Mouse (Mus musculus) forebrain, embryonic 16.5 days (tissue): ENCODE results near the gene Gpatch2. TPM values are rescaled to one million over a fixed set of nuclear protein-coding genes. Genes with fewer than 3 reads are reported as not detected.

Experiments used
- ATAC-seq: fragments of 200-750 bp; cut with Nextera tagmentation; 2 replicates; pipeline ENCODE4 v1.8.0; 2017; ENCODE audit warnings: mild to moderate bottlenecking, moderate library complexity
- H3K27ac ChIP-seq: fragments of 300-500 bp; sonication (generic); 2 replicates; pipeline ENCODE4 v1.5.1; 2014; ENCODE audit warnings: low read length, control low read depth
- H3K27me3 ChIP-seq: fragments of 300-500 bp; sonication (generic); replicated peaks from 2 replicates; pipeline ENCODE4 v1.6.1; 2014; ENCODE audit warnings: low read length; ENCODE audit not compliant: control insufficient read depth, insufficient read depth
- H3K36me3 ChIP-seq: fragments of 300-500 bp; sonication (generic); 2 replicates; pipeline ENCODE4 v1.6.1; 2014; ENCODE audit not compliant: control insufficient read depth, insufficient read depth
- H3K4me1 ChIP-seq: fragments of 300-500 bp; sonication (generic); replicated peaks from 2 replicates; pipeline ENCODE4 v1.6.1; 2014; ENCODE audit warnings: low read length; ENCODE audit not compliant: control insufficient read depth, insufficient read depth
- H3K4me2 ChIP-seq: fragments of 300-500 bp; sonication (generic); 2 replicates; pipeline ENCODE4 v1.6.1; 2014; ENCODE audit warnings: mild to moderate bottlenecking, low read length, control low read depth
- H3K4me3 ChIP-seq: fragments of 300-500 bp; sonication (generic); replicated peaks from 2 replicates; pipeline ENCODE4 v1.5.1; 2014; ENCODE audit warnings: mild to moderate bottlenecking, low read length, control low read depth
- H3K9ac ChIP-seq: fragments of 300-500 bp; sonication (generic); replicated peaks from 2 replicates; pipeline ENCODE4 v1.6.1; 2014; ENCODE audit warnings: low read depth, low read length, control low read depth
- H3K9me3 ChIP-seq: fragments of 300-500 bp; sonication (generic); 2 replicates; pipeline ENCODE4 v1.6.1; 2016; ENCODE audit warnings: low read length; ENCODE audit not compliant: control insufficient read depth
- WGBS: fragments of 180-500 bp; shearing (Covaris S2); extraction: QIAGEN DNeasy Blood & Tissue Kit; methylation state at CpG from one replicate; pipeline ENCODE4 v1.1.7; 2014; 5-methylcytosine and 5-hydroxymethylcytosine counted together
- polyA plus RNA-seq: library from polyadenylated mRNA; unstranded; fragments of >200 nt; fragmentation: Nextera tagmentation; extraction: Ambion mirVana; gene quantifications from 2 replicates; pipeline ENCODE4 v1.2.1, GENCODE M21; 2015

Gene Gpatch2
- polyA plus RNA-seq, 1 experiment from 2014 or later = 17.0 TPM

DNA sequence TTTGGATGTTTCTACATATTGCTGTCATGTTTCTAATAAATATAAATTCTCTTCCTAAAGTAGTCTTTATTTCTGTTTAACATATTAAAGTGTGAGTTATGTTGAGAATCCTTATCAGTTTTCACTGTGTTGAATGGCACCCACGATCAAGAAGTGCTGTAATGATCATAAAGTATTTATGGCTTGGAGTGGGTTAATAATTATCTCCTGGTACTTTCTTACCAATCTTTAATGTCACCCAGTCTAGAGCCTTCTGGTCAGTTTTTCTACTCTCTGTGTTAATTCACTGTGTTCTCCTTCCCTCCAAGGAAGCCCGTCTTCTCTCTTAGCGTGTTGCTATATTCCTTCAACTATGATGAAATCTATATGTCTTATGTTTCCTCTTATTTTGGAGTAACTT is 25.0 kb downstream of the Gpatch2 start:
- Histone ChIP-seq H3K4me2 (no peak overlapping the region), H3K4me3 (no peak overlapping the region), H3K9me3 (no peaks in the 10 kb centered on the region), H3K9ac (no peak overlapping the region), H3K27me3 (no peaks in the 10 kb centered on the region), H3K36me3 (no peaks in the 10 kb centered on the region), H3K4me1 (no peaks in the 10 kb centered on the region), H3K27ac (no peak overlapping the region)
- no peak for ATAC-seq
- 98% methylated on average over 3 of the region's 3 CpGs for whole genome bisulfite sequencing

DNA sequence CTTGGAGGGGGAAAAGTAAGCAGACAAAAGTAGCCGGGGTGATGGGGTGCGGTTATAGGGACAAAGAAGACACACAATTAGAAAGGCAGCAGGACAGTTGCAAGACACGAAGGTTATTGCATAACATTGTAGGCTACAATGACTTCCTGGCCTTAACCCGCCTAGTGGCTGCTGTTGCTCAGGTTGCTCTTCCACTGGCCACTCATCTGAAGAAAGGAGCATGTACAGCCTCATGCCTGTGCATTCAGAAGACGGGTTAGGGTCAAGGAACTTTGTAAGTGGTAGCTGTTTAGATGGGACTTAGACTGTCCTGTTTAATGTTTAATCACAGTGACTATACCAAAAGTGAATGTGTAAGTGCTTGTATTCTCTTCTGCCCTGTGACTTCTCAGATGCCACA is 26.0 kb downstream of the Gpatch2 start:
- ATAC-seq = no peak
- Histone ChIP-seq H3K9ac (no peak overlapping the region), H3K36me3 (no peaks in the 10 kb centered on the region), H3K4me1 (no peaks in the 10 kb centered on the region), H3K4me2 (no peak overlapping the region), H3K27ac (no peak overlapping the region), H3K4me3 (no peak overlapping the region), H3K27me3 (no peaks in the 10 kb centered on the region), H3K9me3 (no peaks in the 10 kb centered on the region)
- WGBS = 90% methylated on average over 5 of the region's 5 CpGs

DNA sequence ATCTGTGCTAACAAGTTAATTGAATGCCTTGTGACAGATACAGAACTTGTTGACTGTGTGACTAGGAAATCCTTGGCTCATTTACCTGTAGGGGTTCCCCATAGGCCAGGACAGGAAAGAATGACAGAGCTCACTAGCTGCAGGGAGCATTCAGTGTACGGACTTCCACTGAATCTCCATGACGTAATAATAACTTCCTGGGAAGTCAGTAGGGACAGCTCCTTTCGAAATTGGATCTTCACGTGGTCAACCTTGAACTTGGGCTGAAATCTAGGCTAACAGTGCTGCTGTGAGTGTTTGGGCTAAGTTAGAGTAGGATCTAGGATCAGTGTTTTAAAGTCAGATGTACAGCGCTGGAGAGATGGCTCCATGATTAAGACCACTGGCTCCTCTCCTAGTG is 29.4 kb downstream of the Gpatch2 start:
- Histone ChIP-seq H3K4me1 (no peaks in the 10 kb centered on the region), H3K9ac (no peak overlapping the region), H3K27me3 (no peaks in the 10 kb centered on the region), H3K36me3 (no peaks in the 10 kb centered on the region), H3K4me2 (no peak overlapping the region), H3K27ac (no peak overlapping the region), H3K4me3 (no peak overlapping the region), H3K9me3 (no peaks in the 10 kb centered on the region)
- ATAC-seq = no peak
- WGBS = 86% methylated on average over 5 of the region's 5 CpGs

DNA sequence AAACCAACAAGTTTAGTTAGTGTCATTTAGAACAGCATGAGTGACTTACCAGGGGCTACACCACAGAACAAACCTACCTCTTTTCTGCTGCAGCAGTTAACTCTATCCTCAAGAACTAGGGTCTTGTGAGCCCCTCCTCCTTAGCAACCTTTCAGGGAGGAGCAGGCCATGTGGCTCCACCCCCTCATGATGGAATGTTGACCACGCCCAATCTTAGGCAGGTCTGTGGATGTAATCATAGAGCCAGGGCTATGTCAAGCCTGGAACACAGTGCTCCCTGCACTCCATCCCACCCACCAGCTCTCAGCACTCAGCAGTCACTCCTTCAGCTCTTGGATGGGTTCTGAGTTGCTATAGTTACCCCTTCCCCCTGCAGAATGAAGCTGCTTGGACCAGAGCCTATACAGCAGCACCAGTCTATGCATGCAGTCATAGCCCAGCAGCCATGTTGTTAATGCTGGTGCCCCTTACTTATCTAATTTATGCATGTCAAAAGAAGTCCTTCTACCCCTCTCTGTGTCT is 35.5 kb downstream of the Gpatch2 start:
- H3K27ac ChIP-seq = no peak overlapping the region
- WGBS = 81% methylated on average over 1 of the region's 1 CpGs
- no peak overlapping the region for H3K9ac ChIP-seq
- H3K4me1 ChIP-seq = no peaks in the 10 kb centered on the region; the same call in 1 of the 2 replicates
- H3K9me3 ChIP-seq = no peaks in the 10 kb centered on the region
- ATAC-seq = no peak
- no peak overlapping the region for H3K4me2 ChIP-seq
- H3K27me3 ChIP-seq = no peaks in the 10 kb centered on the region
- H3K36me3 ChIP-seq = no peaks in the 10 kb centered on the region
- H3K4me3 ChIP-seq = no peak overlapping the region

DNA sequence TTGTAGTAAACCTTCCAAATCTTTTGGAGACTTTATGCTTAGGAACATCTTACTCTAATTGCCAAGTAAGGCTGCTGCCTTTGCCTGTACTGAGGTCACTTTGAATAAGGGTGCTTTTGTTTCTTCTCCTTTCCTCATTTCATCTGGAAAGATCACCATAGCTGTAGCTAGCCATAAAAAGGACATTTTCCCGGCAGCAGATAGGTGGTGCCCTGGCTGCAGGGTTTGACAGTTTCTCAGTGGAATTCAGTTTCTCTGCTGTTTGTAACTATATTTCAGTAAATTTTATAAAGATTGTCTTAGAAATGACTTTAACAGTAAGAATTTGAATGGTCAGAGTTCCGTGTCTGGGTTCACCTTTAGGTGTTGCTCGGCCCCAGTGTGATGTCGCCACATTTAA is 43.4 kb downstream of the Gpatch2 start:
- no peak overlapping the region for H3K9ac ChIP-seq
- no peak overlapping the region for H3K27ac ChIP-seq
- ATAC-seq = no peak
- H3K4me1 ChIP-seq = no peaks in the 10 kb centered on the region
- H3K4me2 ChIP-seq = no peak overlapping the region
- WGBS = 85% methylated on average over 4 of the region's 4 CpGs
- H3K4me3 ChIP-seq = no peak overlapping the region
- H3K9me3 ChIP-seq = no peaks in the 10 kb centered on the region
- H3K36me3 ChIP-seq = no peaks in the 10 kb centered on the region
- H3K27me3 ChIP-seq = no peaks in the 10 kb centered on the region

DNA sequence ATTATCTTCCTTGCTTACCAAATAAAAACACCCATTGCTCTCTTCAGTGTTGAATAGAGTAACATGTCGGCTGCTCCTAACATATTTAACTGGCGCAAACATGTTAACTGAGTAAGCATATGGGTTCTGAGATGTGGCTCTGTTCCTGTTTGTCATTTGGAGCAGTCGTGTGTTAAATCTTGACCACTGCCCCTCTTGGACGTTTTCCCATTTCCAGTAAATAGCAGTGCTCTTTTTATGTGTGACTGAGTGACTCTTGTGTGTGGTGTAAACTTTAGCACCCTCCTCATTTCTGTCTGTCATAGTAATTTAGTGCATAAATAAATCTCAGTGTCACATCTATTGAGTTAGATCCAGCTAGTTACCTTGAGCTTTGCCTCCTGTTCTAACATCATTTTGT is 52.3 kb downstream of the Gpatch2 start:
- Histone ChIP-seq H3K36me3 (no peaks in the 10 kb centered on the region), H3K27me3 (no peaks in the 10 kb centered on the region), H3K4me3 (no peak overlapping the region), H3K9me3 (no peaks in the 10 kb centered on the region), H3K9ac (no peak overlapping the region), H3K4me2 (no peak overlapping the region), H3K27ac (no peak overlapping the region), H3K4me1 (peaks cover 2% of the 10 kb centered on the region; the same call in 1 of the 2 replicates)
- 66% methylated on average over 4 of the region's 4 CpGs for WGBS
- ATAC-seq = no peak

DNA sequence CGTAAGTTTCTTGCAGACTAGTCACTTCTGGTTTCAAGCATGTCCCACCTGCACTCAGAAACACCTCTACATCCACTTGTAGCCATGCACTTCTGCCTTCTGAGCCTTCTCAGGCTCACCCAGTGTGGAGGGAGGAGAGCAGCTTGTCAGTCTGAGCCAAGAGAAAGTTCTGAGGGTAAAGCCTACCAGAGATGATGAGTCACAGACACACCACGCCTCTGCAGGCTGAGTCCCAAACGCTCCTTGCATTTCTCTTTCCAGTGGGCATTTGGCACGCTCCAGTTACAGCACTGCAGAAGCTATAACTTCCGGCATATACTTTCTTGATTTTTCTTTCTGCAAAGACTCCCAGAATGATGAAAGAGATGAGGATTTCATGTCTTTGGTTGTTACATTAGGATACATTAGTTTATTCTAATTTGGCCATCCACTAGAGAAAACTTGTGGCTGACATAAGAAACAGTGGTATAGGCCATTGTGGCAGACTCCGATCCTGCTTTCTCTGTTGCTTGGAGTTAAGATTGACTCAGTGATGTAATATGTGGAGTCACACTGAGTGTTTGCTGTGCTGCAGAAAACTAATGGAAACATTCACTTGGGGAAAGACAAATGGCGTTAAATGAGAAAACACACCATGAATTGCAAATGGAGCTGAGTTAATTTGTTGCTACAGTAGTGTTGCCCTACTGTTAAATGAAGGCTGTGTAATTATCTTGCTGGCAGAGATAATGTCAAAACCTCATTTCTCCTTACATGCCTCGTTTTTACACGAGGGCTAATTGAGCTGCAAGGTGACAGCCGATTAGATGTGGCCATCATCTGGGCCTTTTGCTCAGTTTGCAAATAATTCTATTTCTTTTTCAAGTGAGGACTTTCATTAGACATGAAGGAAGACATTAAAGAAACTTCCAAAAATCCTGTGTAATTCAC is 55.3 kb downstream of the Gpatch2 start:
- WGBS = 50% methylated on average over 10 of the region's 10 CpGs
- Histone ChIP-seq H3K4me3 (no peak overlapping the region), H3K9ac (no peak overlapping the region), H3K4me1 (peaks cover 2% of the 10 kb centered on the region; the same call in 1 of the 2 replicates), H3K27ac (no peak overlapping the region), H3K36me3 (no peaks in the 10 kb centered on the region), H3K4me2 (no peak overlapping the region), H3K9me3 (no peaks in the 10 kb centered on the region), H3K27me3 (no peaks in the 10 kb centered on the region)
- ATAC-seq = no peak

DNA sequence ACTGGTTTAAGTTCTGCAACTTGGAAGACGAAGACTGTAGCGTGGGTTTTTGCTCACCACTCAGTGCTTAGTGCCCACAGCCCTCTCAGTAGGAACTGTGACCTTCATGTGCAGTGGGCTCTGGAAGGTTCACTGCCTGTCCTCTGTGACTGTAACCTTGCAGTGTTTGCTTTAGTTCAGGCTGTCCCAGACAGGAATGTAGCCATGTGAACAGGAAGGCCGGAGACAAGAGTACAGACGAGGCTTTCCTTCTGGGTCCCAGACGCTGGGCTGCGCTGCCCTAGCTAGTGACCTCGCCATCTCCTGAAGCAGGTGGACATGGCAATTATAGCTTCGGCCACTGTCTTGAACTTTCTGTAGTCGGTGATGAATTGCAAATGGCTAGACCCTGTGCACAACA is 62.0 kb downstream of the Gpatch2 start:
- 88% methylated on average over 9 of the region's 9 CpGs for WGBS
- Histone ChIP-seq H3K27me3 (no peaks in the 10 kb centered on the region), H3K4me1 (no peaks in the 10 kb centered on the region; the same call in 1 of the 2 replicates), H3K36me3 (no peaks in the 10 kb centered on the region), H3K4me2 (no peak overlapping the region), H3K9me3 (no peaks in the 10 kb centered on the region), H3K9ac (no peak overlapping the region), H3K27ac (no peak overlapping the region), H3K4me3 (no peak overlapping the region)
- ATAC-seq = no peak

DNA sequence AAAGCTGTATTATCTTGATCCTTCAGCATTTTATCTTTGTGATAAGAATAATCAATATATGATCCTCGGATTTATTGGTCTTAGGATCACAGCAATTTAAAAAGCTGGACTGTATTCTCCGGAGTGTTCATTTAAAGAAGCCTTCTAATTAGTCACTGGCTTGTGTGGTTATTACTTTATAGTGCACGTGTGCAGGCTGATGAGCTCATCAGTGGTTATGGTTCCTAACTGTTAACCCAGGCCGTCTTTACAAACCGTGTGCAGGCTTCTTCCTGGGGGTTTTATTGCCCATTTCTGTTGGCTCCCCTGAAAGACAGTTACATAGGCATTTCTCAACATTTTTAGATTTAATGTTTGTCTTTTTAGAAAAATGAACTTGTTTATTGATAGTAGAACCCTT is 63.2 kb downstream of the Gpatch2 start:
- no peak for ATAC-seq
- 54% methylated on average over 5 of the region's 5 CpGs for WGBS
- no peaks in the 10 kb centered on the region for H3K36me3 ChIP-seq
- no peak overlapping the region for H3K4me3 ChIP-seq
- no peak overlapping the region for H3K9ac ChIP-seq
- H3K9me3 ChIP-seq = no peaks in the 10 kb centered on the region
- peaks cover 8% of the 10 kb centered on the region for H3K4me1 ChIP-seq
- no peaks in the 10 kb centered on the region for H3K27me3 ChIP-seq
- no peak overlapping the region for H3K27ac ChIP-seq
- no peak overlapping the region for H3K4me2 ChIP-seq
